Mouse (Mus musculus) embryonic fibroblast, embryonic 13.5 days (primary cell): ENCODE measurements around the gene Ntmt1. TPM values are rescaled to one million over a fixed set of nuclear protein-coding genes. Genes with fewer than 3 reads are reported as not detected.
A peak's percentile ranks its signal among the peaks of the same experiment; 100 is the strongest.

Experiments
- H3K27ac ChIP-seq: 2 replicates; pipeline ENCODE4 v1.5.1; 2012; ENCODE audit warnings: low read length, control low read depth, inconsistent platforms; ENCODE audit not compliant: insufficient read depth
- H3K4me1 ChIP-seq: 2 replicates; pipeline ENCODE4 v1.6.1; 2011; ENCODE audit warnings: low read length; ENCODE audit not compliant: control insufficient read depth, insufficient read depth
- H3K4me3 ChIP-seq: 2 replicates; pipeline ENCODE4 v1.5.1; 2011; ENCODE audit warnings: mild to moderate bottlenecking, control low read depth, low read length; ENCODE audit not compliant: insufficient read depth
- CTCF ChIP-seq: IDR thresholded peaks from 2 replicates; pipeline ENCODE4 v1.5.1; 2011; ENCODE audit warnings: mild to moderate bottlenecking, control low read depth, low read length, moderate library complexity, borderline replicate concordance; ENCODE audit not compliant: insufficient read depth
- POLR2A ChIP-seq: IDR thresholded peaks from 2 replicates; pipeline ENCODE4 v1.6.1; 2011; ENCODE audit warnings: low read depth, mild to moderate bottlenecking, control low read depth, low read length, moderate library complexity
- polyA plus RNA-seq: library from polyadenylated mRNA; stranded (reverse); fragments of >200 nt; gene quantifications from 2 replicates; pipeline ENCODE4 v1.2.4, GENCODE M21; 2011; ENCODE audit warnings: low read depth; ENCODE audit not compliant: missing spikeins, insufficient read length

The Ntmt1 gene
- polyA plus RNA-seq, 1 experiment = 25.6 TPM

GRCm38 (mm10) chr2:30852771-30853313, 45.2 kb downstream of the Ntmt1 start:
- TF ChIP-seq POLR2A = no peak
- TF ChIP-seq CTCF = no peak
- Histone ChIP-seq H3K4me1 (peaks cover 10% of the 10 kb centered on the region), H3K27ac (peak overlapping the region; percentile 44; the same call in 1 of the 2 replicates), H3K4me3 (no peak overlapping the region)

DNA sequence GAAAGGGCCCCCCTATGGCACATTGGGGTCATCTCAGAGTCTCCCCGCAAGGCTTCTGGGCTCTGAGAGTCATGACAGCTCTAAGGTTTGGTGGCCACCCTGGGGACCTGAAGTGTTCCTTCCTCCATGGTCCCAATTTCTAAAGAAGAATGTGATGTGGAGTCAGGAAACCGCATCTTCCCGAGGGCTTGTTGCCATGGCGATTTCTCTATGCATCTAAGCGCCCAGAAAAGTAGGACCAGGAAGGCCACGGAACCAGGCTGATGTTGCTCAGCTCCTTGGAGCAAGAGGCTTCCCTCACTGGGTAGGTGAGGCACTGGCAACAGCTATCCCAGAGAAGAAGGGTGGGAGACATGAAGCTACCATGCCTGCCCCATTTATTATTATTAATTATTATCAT, 49.5 kb downstream of the Ntmt1 start:
- no peak overlapping the region for H3K4me3 ChIP-seq
- no peak overlapping the region for H3K27ac ChIP-seq
- TF ChIP-seq POLR2A (no peak), CTCF (no peak)
- H3K4me1 ChIP-seq = peaks cover 5% of the 10 kb centered on the region

- TF ChIP-seq CTCF = no peak
- no peak for TF ChIP-seq POLR2A
- no peak overlapping the region for H3K27ac ChIP-seq
- peaks cover 10% of the 10 kb centered on the region for H3K4me1 ChIP-seq
- H3K4me3 ChIP-seq = no peak overlapping the region
These were observed 52.2 kb downstream of the Ntmt1 start for GRCm38 (mm10) chr2:30859782-30860181.

- Histone ChIP-seq H3K4me1 (peaks cover 13% of the 10 kb centered on the region), H3K4me3 (no peak overlapping the region), H3K27ac (no peak overlapping the region)
- TF ChIP-seq CTCF (no peak), POLR2A (no peak)
These were observed 54.5 kb downstream of the Ntmt1 start for GRCm38 (mm10) chr2:30862081-30862480.

GRCm38 (mm10) chr2:30863574-30863973, 55.9 kb downstream of the Ntmt1 start:
- TF ChIP-seq CTCF (no peak), POLR2A (no peak)
- Histone ChIP-seq H3K27ac (peak overlapping the region; percentile 93), H3K4me1 (peaks cover 13% of the 10 kb centered on the region), H3K4me3 (no peak overlapping the region)

GRCm38 (mm10) chr2:30864968-30865381, 57.3 kb downstream of the Ntmt1 start:
- H3K4me1 ChIP-seq = peaks cover 13% of the 10 kb centered on the region
- TF ChIP-seq CTCF = no peak
- peak; percentile 52; the same call in 1 of the 2 replicates for TF ChIP-seq POLR2A
- peak overlapping the region; percentile 93 for H3K27ac ChIP-seq
- H3K4me3 ChIP-seq = no peak overlapping the region

DNA sequence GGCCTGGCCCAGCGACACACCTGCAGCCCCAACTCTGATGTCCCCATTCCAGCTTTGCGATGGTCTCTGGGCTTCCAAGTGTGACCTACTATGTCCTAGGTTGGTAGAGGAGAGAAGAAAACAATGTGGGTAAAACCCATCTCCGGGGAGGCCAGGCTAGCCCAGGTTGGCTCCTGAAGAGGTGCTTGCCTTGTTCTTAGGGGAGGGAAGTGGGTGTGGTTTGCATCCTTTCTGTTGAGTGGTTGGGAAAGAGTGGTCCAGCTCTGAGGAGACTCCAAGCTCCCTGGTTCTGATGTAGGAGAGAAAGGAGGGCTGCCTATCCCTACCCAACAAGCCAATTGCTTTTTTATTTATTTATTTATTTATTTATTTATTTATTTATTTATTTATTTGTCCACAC, 57.8 kb downstream of the Ntmt1 start:
- no peak overlapping the region for H3K4me3 ChIP-seq
- TF ChIP-seq POLR2A (no peak), CTCF (no peak)
- peaks cover 13% of the 10 kb centered on the region for H3K4me1 ChIP-seq
- peak overlapping the region; percentile 93 for H3K27ac ChIP-seq

DNA sequence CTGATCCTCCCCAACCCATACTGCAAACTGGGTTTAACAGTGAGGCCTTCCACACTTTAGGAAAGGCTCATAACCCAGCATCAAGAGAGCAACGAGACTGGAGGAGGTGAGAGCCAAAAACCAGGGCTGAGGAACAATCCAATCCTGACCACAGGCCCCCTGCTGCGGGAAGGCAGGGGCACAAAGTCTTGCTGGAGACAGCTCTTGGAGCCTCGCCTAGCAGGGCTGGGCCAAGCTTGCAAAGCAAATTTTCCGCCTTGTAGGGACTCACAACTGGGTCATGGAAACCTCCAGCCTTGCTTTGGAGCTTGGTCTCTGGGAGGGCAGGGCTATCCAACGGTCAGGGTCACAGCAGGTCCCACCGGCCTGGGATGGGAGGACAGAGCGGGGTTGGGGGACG, 63.2 kb downstream of the Ntmt1 start:
- peaks cover 6% of the 10 kb centered on the region; the same call in 1 of the 2 replicates for H3K4me1 ChIP-seq
- no peak overlapping the region for H3K4me3 ChIP-seq
- H3K27ac ChIP-seq = peak overlapping the region; percentile 84
- TF ChIP-seq POLR2A (0 out of 2 replicates have a peak, but pooled peaks have one; percentile 3), CTCF (no peak)

Other genes with a start within 250 kb of the Ntmt1 start
- 2.8 and 3.4 TPM in 2 replicates for gene Cstad, start 212.8 kb upstream of the Ntmt1 start, polyA plus RNA-seq
- gene 1700001O22Rik, start 4.2 kb upstream of the Ntmt1 start, polyA plus RNA-seq = not detected in 2 replicates
- 20.2 and 26.0 TPM in 2 replicates for gene Asb6, start 22.5 kb downstream of the Ntmt1 start, polyA plus RNA-seq
- 130 and 154 TPM in 2 replicates for gene Prrx2, start 27.1 kb downstream of the Ntmt1 start, polyA plus RNA-seq
- 37.2 and 41.3 TPM in 2 replicates for gene Ptges, start 122.0 kb downstream of the Ntmt1 start, polyA plus RNA-seq
- 43.9 and 47.1 TPM in 2 replicates for gene Tor1b, start 145.1 kb downstream of the Ntmt1 start, polyA plus RNA-seq
- gene Tor1a, start 160.1 kb downstream of the Ntmt1 start, polyA plus RNA-seq = 31.5 and 38.9 TPM in 2 replicates
- gene BC005624, start 174.4 kb downstream of the Ntmt1 start, polyA plus RNA-seq = 31.6 and 33.6 TPM in 2 replicates
- 9.9 and 10.4 TPM in 2 replicates for gene Usp20, start 174.5 kb downstream of the Ntmt1 start, polyA plus RNA-seq